Mouse (Mus musculus) liver, embryonic 14.5 days (tissue): Measurements from ENCODE around the gene Ciao2b. TPM values are rescaled to one million over a fixed set of nuclear protein-coding genes. Genes with fewer than 3 reads are reported as not detected.

Experiments used
- ATAC-seq: fragments of 200-750 bp; cut with Nextera tagmentation; 2 replicates; pipeline ENCODE4 v1.8.0; 2017; ENCODE audit warnings: moderate number of reproducible peaks, mild to moderate bottlenecking, moderate library complexity; ENCODE audit not compliant: insufficient read depth
- DNase-seq, 3 experiments: peaks; one replicate each; pipeline ENCODE4 v3.0.0-alpha.2; 2012 to 2013; ENCODE audit warnings: low read depth in 3 of 3, low spot score in 3 of 3
- H3K27ac ChIP-seq: fragments of 300-500 bp; sonication (generic); 2 replicates; pipeline ENCODE4 v1.5.1; 2014; ENCODE audit warnings: moderate library complexity, mild to moderate bottlenecking, control low read depth, inconsistent platforms
- H3K27me3 ChIP-seq: fragments of 300-500 bp; sonication (generic); 2 replicates; pipeline ENCODE4 v1.6.1; 2014; ENCODE audit warnings: mild to moderate bottlenecking, low read length, moderate library complexity; ENCODE audit not compliant: control insufficient read depth, insufficient read depth
- H3K36me3 ChIP-seq: fragments of 300-500 bp; sonication (generic); replicated peaks from 2 replicates; pipeline ENCODE4 v1.6.1; 2014; ENCODE audit warnings: low read depth; ENCODE audit not compliant: control insufficient read depth, insufficient read depth
- H3K4me1 ChIP-seq, 2 experiments: fragments of 200-500 bp in 1 of 2; fragments of 300-500 bp in 1 of 2; sonication (generic) in 1 of 2; replicated peaks; 2 replicates each; pipeline ENCODE4 v1.6.1; 2012 to 2014; ENCODE audit warnings: antibody characterized with exemption in 1 of 2, inconsistent platforms in 1 of 2, low read length in 1 of 2; ENCODE audit not compliant: control insufficient read depth in 2 of 2, insufficient read depth in 2 of 2
- H3K4me2 ChIP-seq: fragments of 300-500 bp; sonication (generic); 2 replicates; pipeline ENCODE4 v1.6.1; 2014; ENCODE audit warnings: low read depth, mild to moderate bottlenecking, control low read depth, moderate library complexity
- H3K4me3 ChIP-seq, 2 experiments: fragments of 200-500 bp in 1 of 2; fragments of 300-500 bp in 1 of 2; sonication (generic) in 1 of 2; 2 replicates each; pipeline ENCODE4 v1.5.1; 2012 to 2014; ENCODE audit warnings: low read depth in 2 of 2, low read length in 2 of 2, mild to moderate bottlenecking in 2 of 2, control low read depth in 1 of 2, inconsistent platforms in 1 of 2, moderate library complexity in 1 of 2; ENCODE audit not compliant: insufficient read depth in 1 of 2
- H3K9ac ChIP-seq: fragments of 300-500 bp; sonication (generic); replicated peaks from 2 replicates; pipeline ENCODE4 v1.6.1; 2014; ENCODE audit warnings: mild to moderate bottlenecking, control low read depth, moderate library complexity
- H3K9me3 ChIP-seq: fragments of 300-500 bp; sonication (generic); 2 replicates; pipeline ENCODE4 v1.6.1; 2016; ENCODE audit warnings: low read length, mixed read lengths; ENCODE audit not compliant: control insufficient read depth
- CTCF ChIP-seq: IDR thresholded peaks from 2 replicates; pipeline ENCODE4 v1.5.1; 2016; ENCODE audit warnings: antibody characterized with exemption, low read depth, control low read depth
- EP300 ChIP-seq: IDR thresholded peaks from 2 replicates; pipeline ENCODE4 v1.6.1; 2016; ENCODE audit warnings: antibody characterized with exemption, low read depth
- WGBS: fragments of 180-500 bp; shearing (Covaris S2); extraction: QIAGEN DNeasy Blood & Tissue Kit; methylation state at CpG from one replicate; pipeline ENCODE4 v1.1.7; 2014; ENCODE audit not compliant: insufficient replicate concordance; 5-methylcytosine and 5-hydroxymethylcytosine counted together
- polyA plus RNA-seq, 2 experiments: library from polyadenylated mRNA; depleted of rRNA in 1 of 2; stranded (reverse) in 1 of 2; unstranded in 1 of 2; fragments of >200 nt; fragmentation: Nextera tagmentation in 1 of 2; extraction: Ambion mirVana in 1 of 2; gene quantifications; 2 replicates each; pipeline versions ENCODE4 v1.2.1 to v1.2.3; 2012 to 2014

Gene Ciao2b
- polyA plus RNA-seq, 2 experiments: 33.2 to 50.3 TPM

DNA sequence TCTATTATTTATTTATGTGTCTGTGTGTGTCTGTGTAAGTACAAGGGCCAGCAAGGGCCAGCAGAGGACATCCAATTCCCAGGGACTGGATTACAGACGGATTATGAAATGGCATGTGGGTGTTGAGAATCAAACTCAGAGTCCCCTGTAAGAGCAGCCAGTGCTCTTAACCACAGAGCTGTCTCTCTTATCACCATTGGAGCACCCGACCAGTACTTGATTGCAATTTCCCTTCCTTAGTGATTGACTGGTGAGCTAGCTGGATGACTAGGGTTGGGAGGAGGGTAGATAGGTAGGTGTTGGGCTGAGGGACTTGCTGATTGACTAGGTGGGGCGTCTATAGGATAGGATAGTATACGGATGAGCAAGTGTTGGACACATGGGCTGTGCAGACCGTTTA is 21.0 kb downstream of the Ciao2b start:
- WGBS: 22% methylated on average over 5 of the region's 5 CpGs

DNA sequence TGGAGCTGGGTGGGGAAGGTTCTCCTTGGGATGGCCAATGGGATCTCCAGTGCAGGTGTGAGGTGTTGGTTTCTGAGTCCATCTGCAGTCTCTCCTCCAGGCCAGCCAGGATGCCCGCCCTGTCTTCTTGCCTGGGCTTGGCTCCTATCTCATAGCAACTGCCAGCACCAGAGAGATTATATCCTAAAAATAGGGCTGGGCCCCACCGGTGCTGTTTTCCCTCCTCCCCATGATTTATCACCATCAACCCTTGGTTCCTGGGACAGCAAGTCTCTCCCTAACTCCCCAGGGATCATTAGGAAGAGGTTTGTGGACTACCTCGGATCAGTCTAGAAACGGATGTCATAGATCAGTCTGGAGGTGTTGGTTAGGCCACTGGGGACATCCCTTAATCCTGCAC is 28.6 kb downstream of the Ciao2b start:
- H3K4me3 ChIP-seq: no peak overlapping the region
- no peaks in the 10 kb centered on the region for H3K27me3 ChIP-seq
- H3K4me2 ChIP-seq: no peak overlapping the region
- ATAC-seq: no peak
- no peak overlapping the region for H3K9ac ChIP-seq
- TF ChIP-seq CTCF (no peak), EP300 (no peak)
- H3K4me1 ChIP-seq: no peaks in the 10 kb centered on the region
- no peaks in the 10 kb centered on the region for H3K36me3 ChIP-seq
- DNase-seq: no peak
- 34% methylated on average over 4 of the region's 4 CpGs for WGBS
- H3K9me3 ChIP-seq: no peaks in the 10 kb centered on the region
- H3K27ac ChIP-seq: no peak overlapping the region

More for the DNA sequence above, 21.0 kb downstream of the Ciao2b start:
- Histone ChIP-seq H3K9ac (no peak overlapping the region), H3K4me3 (no peak overlapping the region), H3K9me3 (no peaks in the 10 kb centered on the region), H3K27me3 (no peaks in the 10 kb centered on the region), H3K4me2 (no peak overlapping the region), H3K36me3 (no peaks in the 10 kb centered on the region), H3K27ac (no peak overlapping the region), H3K4me1 (no peaks in the 10 kb centered on the region)
- DNase-seq (no peak), ATAC-seq (no peak)
- TF ChIP-seq CTCF (no peak), EP300 (no peak)

DNA sequence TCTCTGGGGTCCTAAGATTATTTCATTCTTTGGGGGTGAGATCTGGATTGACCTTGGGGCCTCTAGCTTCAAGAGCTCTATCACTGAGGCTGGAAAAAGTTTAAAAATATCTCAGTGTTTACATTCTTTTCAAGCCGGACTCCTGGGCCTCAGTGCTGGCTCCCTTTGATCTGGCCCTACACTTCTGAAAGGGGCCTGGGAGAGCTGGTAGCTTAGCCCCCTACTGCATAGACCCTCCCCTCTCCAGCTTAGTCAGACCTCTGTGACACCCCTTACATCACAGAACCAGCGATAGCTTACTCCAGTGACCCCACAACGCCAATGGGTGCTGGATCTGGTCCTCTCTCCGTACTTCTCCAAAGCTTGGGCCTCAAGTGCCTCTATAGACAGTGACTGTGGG is 30.2 kb downstream of the Ciao2b start:
- 59% methylated on average over 4 of the region's 4 CpGs for WGBS
- Histone ChIP-seq H3K9ac (no peak overlapping the region), H3K4me1 (no peaks in the 10 kb centered on the region), H3K27ac (no peak overlapping the region), H3K9me3 (no peaks in the 10 kb centered on the region), H3K4me2 (no peak overlapping the region), H3K36me3 (no peaks in the 10 kb centered on the region), H3K27me3 (no peaks in the 10 kb centered on the region), H3K4me3 (no peak overlapping the region)
- ATAC-seq (no peak), DNase-seq (no peak)
- TF ChIP-seq CTCF (no peak), EP300 (no peak)

DNA sequence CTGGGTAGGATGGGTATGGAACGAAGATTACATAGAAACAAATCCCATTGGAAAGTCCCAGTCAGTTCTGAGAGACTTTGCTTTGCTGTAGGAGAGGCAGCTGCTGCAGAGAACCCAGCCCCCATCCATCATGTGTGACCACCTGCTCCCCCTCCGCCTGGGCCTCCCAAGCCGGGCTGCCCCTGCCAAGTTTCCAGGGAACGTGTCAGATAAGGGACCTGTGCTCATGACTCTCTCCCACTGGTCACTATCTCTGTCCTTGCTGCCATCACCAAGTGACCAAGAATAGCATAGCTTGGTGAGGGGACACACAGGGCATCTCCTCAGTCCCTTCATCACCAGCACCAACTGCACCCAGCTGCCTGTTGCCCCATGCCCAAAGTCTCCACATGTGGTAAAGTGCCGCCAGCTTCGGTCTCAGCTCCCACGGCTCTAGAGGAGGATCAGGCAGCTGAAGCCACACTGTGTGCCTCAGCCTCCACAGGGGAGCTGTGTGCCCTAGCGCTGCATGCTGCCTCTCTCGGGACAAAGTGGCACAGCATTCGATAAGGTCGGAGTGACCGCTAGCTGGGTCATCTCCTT is 31.5 kb downstream of the Ciao2b start:
- no peaks in the 10 kb centered on the region for H3K9me3 ChIP-seq
- H3K4me2 ChIP-seq: no peak overlapping the region
- H3K36me3 ChIP-seq: no peaks in the 10 kb centered on the region
- DNase-seq: no peak
- H3K4me1 ChIP-seq: no peaks in the 10 kb centered on the region
- 67% methylated on average over 12 of the region's 12 CpGs for WGBS
- no peak for TF ChIP-seq CTCF
- no peak for TF ChIP-seq EP300
- no peak overlapping the region for H3K27ac ChIP-seq
- no peak overlapping the region for H3K4me3 ChIP-seq
- H3K27me3 ChIP-seq: no peaks in the 10 kb centered on the region
- H3K9ac ChIP-seq: no peak overlapping the region
- no peak for ATAC-seq

DNA sequence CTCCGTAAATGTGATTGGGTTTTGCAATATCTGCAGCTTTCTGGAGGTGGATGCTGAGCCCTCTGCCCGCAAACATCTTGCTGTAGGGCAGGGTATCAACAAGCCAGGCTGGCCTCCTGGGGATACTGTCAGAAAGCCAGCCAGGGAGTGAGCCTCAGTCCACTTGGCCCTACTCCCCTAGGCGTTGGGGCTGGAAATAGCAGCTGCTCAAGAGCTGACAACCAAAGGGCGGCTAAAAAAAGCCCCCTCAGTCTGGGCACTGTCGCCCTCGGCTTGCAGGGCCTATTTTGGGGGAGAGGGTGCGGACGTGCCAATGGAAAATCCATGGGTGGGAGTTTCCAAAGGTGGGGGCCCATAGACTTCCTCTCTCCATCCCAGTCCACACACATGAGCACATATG is 32.5 kb downstream of the Ciao2b start:
- Histone ChIP-seq H3K9me3 (no peaks in the 10 kb centered on the region), H3K4me2 (no peak overlapping the region), H3K4me1 (no peaks in the 10 kb centered on the region), H3K27me3 (no peaks in the 10 kb centered on the region), H3K36me3 (no peaks in the 10 kb centered on the region), H3K27ac (no peak overlapping the region), H3K9ac (no peak overlapping the region), H3K4me3 (no peak overlapping the region)
- DNase-seq (no peak), ATAC-seq (no peak)
- WGBS: 63% methylated on average over 8 of the region's 8 CpGs
- TF ChIP-seq EP300 (no peak), CTCF (no peak)
